Mouse (Mus musculus) brain, embryonic 14.5 days (tissue): ENCODE data around the gene G6pc3.

Experiments used
- CTCF ChIP-seq: fragments of 200-500 bp; IDR thresholded peaks from 2 replicates; pipeline ENCODE4 v1.5.1; 2012; ENCODE audit warnings: inconsistent platforms, mild to moderate bottlenecking, moderate library complexity, borderline replicate concordance; ENCODE audit not compliant: insufficient read depth, insufficient read length; ENCODE audit errors: extremely low read depth
- POLR2A ChIP-seq: fragments of 200-500 bp; IDR thresholded peaks from 2 replicates; pipeline ENCODE4 v1.6.1; 2012; ENCODE audit warnings: mild to moderate bottlenecking, inconsistent platforms, borderline replicate concordance; ENCODE audit not compliant: poor library complexity, insufficient read depth, insufficient read length, severe bottlenecking; ENCODE audit errors: extremely low read depth

- TF ChIP-seq CTCF (peak; percentile 70; the same call in 1 of the 2 replicates), POLR2A (no peak)
Observed at GRCm38 (mm10) chr11:102140508-102140907, 48.9 kb upstream of the G6pc3 start.
